Mouse (Mus musculus): ENCODE measurements around the gene Blm. TPM values are rescaled to one million over a fixed set of nuclear protein-coding genes. Genes with fewer than 3 reads are reported as not detected.

Gene Blm
- polyA plus RNA-seq (2012; rRNA removed): 0.57 and 1.7 TPM in 2 replicates

DNA sequence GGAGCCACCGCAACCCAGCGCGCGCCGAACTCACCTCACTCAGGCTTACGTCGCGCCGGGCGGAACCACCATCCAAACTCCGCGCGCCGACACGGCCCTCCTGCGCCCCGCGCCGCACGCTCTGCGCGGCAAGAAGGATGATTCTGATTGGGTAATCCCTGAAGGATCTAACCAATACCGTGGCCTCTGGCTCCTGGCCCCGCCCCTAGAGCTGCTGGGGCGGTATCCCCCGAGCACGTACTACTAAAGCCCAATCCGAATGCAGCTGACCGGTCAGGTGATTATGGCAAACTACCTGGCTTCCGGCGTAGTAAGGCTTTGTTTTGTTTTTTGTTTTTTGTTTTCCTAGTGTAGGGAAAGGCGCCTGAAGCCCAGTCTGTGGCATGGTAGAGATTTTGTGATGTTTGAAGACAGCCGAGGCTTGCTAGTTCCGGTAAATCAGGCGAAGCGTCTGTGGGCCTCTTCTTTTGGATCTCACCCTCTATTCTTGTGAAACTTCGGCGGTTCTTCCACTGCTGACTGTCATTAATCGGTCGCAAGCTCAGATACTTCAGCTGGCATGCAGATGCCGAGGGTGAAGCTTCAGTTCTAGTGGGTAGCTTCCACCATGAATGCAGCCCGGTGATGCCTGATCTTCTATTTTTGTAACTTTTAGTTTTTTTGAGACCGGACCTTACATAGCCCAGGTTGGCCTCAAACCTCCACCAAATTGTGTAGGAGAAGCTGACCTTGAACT, at the start of gene Blm:
Gene Blm (minus strand): TSS at position 111 of the 736 bp plus-strand sequence.

DNA sequence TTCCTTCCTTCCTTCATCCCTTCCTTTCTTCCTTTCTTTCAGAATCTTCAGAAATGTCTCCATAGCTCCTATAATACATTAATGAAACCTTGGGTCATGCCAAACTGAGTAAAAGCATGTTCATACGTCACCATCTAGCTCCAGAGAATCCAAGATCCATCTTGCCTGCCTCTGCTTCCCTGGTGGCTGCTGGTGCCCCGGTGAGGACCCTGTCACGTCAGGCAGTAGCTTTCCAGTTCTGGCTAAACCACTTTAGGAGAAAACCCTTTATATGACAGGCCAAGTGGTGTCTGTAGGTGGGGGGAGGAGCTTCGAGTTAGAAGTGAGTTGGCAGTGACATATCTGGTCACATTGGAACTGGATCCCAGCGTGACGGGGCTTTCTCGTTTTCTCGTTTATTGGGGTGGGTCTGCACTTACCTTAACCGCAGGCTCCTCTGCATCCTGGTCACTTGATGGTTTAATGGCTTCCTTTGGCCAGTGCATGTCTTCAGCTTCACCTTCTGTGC, 129.7 kb downstream of the Blm start, which contains the start of gene Furin:
Gene Furin (minus strand): TSS at position 249 of the 508 bp plus-strand sequence.

Other genes with a start within 250 kb of the Blm start
- 18.5 and 34.2 TPM in 2 replicates for gene Prc1, start 240.7 kb downstream of the Blm start, polyA plus RNA-seq (2012; rRNA removed)
- gene Rccd1, start 210.7 kb downstream of the Blm start, polyA plus RNA-seq (2012; rRNA removed): 15.9 and 19.6 TPM in 2 replicates
- 126 and 132 TPM in 2 replicates for gene Unc45a, start 194.1 kb downstream of the Blm start, polyA plus RNA-seq (2012; rRNA removed)
- 34.4 and 38.4 TPM in 2 replicates for gene Hddc3, start 192.0 kb downstream of the Blm start, polyA plus RNA-seq (2012; rRNA removed)
- 155 and 175 TPM in 2 replicates for gene Man2a2, start 163.7 kb downstream of the Blm start, polyA plus RNA-seq (2012; rRNA removed)
- 20.7 and 30.8 TPM in 2 replicates for gene Fes, start 147.2 kb downstream of the Blm start, polyA plus RNA-seq (2012; rRNA removed)
- 154 and 156 TPM in 2 replicates for gene Furin, start 129.7 kb downstream of the Blm start, polyA plus RNA-seq (2012; rRNA removed)
- 36.6 and 65.6 TPM in 2 replicates for gene Crtc3, start 153.8 kb upstream of the Blm start, polyA plus RNA-seq (2012; rRNA removed)

Data from ovary, adult 2 months (tissue).